Mouse (Mus musculus): ENCODE data around the gene Hsd11b2. TPM values are rescaled to one million over a fixed set of nuclear protein-coding genes. Genes with fewer than 3 reads are reported as not detected.

The Hsd11b2 gene
- polyA plus RNA-seq, 1 experiment, result 0.54 TPM

GRCm38 (mm10) chr8:105549506-105549905 is 31.0 kb downstream of the Hsd11b2 start:
- Histone ChIP-seq H3K4me3 (ENCODE audit: low read depth, low read length) (no peak overlapping the region), H3K9me3 (replicated peaks; ENCODE audit: control insufficient read depth, insufficient read depth, low read length, poor library complexity, severe bottlenecking) (no peaks in the 10 kb centered on the region), H3K36me3 (ENCODE audit: control insufficient read depth, insufficient read depth, low read length, poor library complexity, severe bottlenecking) (no peaks in the 10 kb centered on the region), H3K4me1 (ENCODE audit: control insufficient read depth, insufficient read depth, low read length) (no peaks in the 10 kb centered on the region), H3K27ac (ENCODE audit: insufficient read depth, low read length) (no peak overlapping the region), H3K27me3 (ENCODE audit: control insufficient read depth, insufficient read depth, low read length, poor library complexity, severe bottlenecking) (no peaks in the 10 kb centered on the region), H3K9ac (ENCODE audit: low read depth, poor library complexity, severe bottlenecking) (no peak overlapping the region)
- TF ChIP-seq POLR2A (IDR thresholded peaks at IDR 0.05; ENCODE audit: insufficient read depth, low read length) (no peak), CTCF (IDR thresholded peaks at IDR 0.05; ENCODE audit: low read depth, low read length) (no peak), EP300 (IDR thresholded peaks at IDR 0.05; ENCODE audit: insufficient read depth, low read depth, low read length) (no peak)

- no peaks in the 10 kb centered on the region for H3K36me3 ChIP-seq (ENCODE audit: control insufficient read depth, insufficient read depth, low read length, poor library complexity, severe bottlenecking)
- no peaks in the 10 kb centered on the region for H3K4me1 ChIP-seq (ENCODE audit: control insufficient read depth, insufficient read depth, low read length)
- no peak overlapping the region for H3K27ac ChIP-seq (ENCODE audit: insufficient read depth, low read length)
- no peak overlapping the region for H3K4me3 ChIP-seq (ENCODE audit: low read depth, low read length)
- H3K9ac ChIP-seq (ENCODE audit: low read depth, poor library complexity, severe bottlenecking), result no peak overlapping the region
- no peaks in the 10 kb centered on the region for H3K27me3 ChIP-seq (ENCODE audit: control insufficient read depth, insufficient read depth, low read length, poor library complexity, severe bottlenecking)
- TF ChIP-seq EP300 (IDR thresholded peaks at IDR 0.05; ENCODE audit: insufficient read depth, low read depth, low read length) (no peak), CTCF (IDR thresholded peaks at IDR 0.05; ENCODE audit: low read depth, low read length) (no peak), POLR2A (IDR thresholded peaks at IDR 0.05; ENCODE audit: insufficient read depth, low read length) (no peak)
- H3K9me3 ChIP-seq (replicated peaks; ENCODE audit: control insufficient read depth, insufficient read depth, low read length, poor library complexity, severe bottlenecking), result no peaks in the 10 kb centered on the region
Measured at GRCm38 (mm10) chr8:105550083-105550482, 31.5 kb downstream of the Hsd11b2 start.

GRCm38 (mm10) chr8:105552032-105552431 is 33.5 kb downstream of the Hsd11b2 start:
- TF ChIP-seq CTCF (IDR thresholded peaks at IDR 0.05; ENCODE audit: low read depth, low read length) (no peak), EP300 (IDR thresholded peaks at IDR 0.05; ENCODE audit: insufficient read depth, low read depth, low read length) (no peak), POLR2A (IDR thresholded peaks at IDR 0.05; ENCODE audit: insufficient read depth, low read length) (no peak)
- no peaks in the 10 kb centered on the region for H3K27me3 ChIP-seq (ENCODE audit: control insufficient read depth, insufficient read depth, low read length, poor library complexity, severe bottlenecking)
- no peak overlapping the region for H3K4me3 ChIP-seq (ENCODE audit: low read depth, low read length)
- no peak overlapping the region for H3K27ac ChIP-seq (ENCODE audit: insufficient read depth, low read length)
- H3K9me3 ChIP-seq (replicated peaks; ENCODE audit: control insufficient read depth, insufficient read depth, low read length, poor library complexity, severe bottlenecking), result no peaks in the 10 kb centered on the region
- no peaks in the 10 kb centered on the region for H3K36me3 ChIP-seq (ENCODE audit: control insufficient read depth, insufficient read depth, low read length, poor library complexity, severe bottlenecking)
- no peak overlapping the region for H3K9ac ChIP-seq (ENCODE audit: low read depth, poor library complexity, severe bottlenecking)
- H3K4me1 ChIP-seq (ENCODE audit: control insufficient read depth, insufficient read depth, low read length), result no peaks in the 10 kb centered on the region

- no peaks in the 10 kb centered on the region for H3K4me1 ChIP-seq (ENCODE audit: control insufficient read depth, insufficient read depth, low read length)
- no peak overlapping the region for H3K27ac ChIP-seq (ENCODE audit: insufficient read depth, low read length)
- H3K4me3 ChIP-seq (ENCODE audit: low read depth, low read length), result no peak overlapping the region
- no peak overlapping the region for H3K9ac ChIP-seq (ENCODE audit: low read depth, poor library complexity, severe bottlenecking)
- no peak for TF ChIP-seq EP300 (IDR thresholded peaks at IDR 0.05; ENCODE audit: insufficient read depth, low read depth, low read length)
- H3K9me3 ChIP-seq (replicated peaks; ENCODE audit: control insufficient read depth, insufficient read depth, low read length, poor library complexity, severe bottlenecking), result no peaks in the 10 kb centered on the region
- H3K27me3 ChIP-seq (ENCODE audit: control insufficient read depth, insufficient read depth, low read length, poor library complexity, severe bottlenecking), result no peaks in the 10 kb centered on the region
- H3K36me3 ChIP-seq (ENCODE audit: control insufficient read depth, insufficient read depth, low read length, poor library complexity, severe bottlenecking), result no peaks in the 10 kb centered on the region
Measured at GRCm38 (mm10) chr8:105552824-105553223, 34.3 kb downstream of the Hsd11b2 start.

- H3K9me3 ChIP-seq (replicated peaks; ENCODE audit: control insufficient read depth, insufficient read depth, low read length, poor library complexity, severe bottlenecking), result no peaks in the 10 kb centered on the region
- H3K27me3 ChIP-seq (ENCODE audit: control insufficient read depth, insufficient read depth, low read length, poor library complexity, severe bottlenecking), result no peaks in the 10 kb centered on the region
- no peak overlapping the region for H3K27ac ChIP-seq (ENCODE audit: insufficient read depth, low read length)
- no peak overlapping the region for H3K4me3 ChIP-seq (ENCODE audit: low read depth, low read length)
- no peaks in the 10 kb centered on the region for H3K4me1 ChIP-seq (ENCODE audit: control insufficient read depth, insufficient read depth, low read length)
- no peaks in the 10 kb centered on the region for H3K36me3 ChIP-seq (ENCODE audit: control insufficient read depth, insufficient read depth, low read length, poor library complexity, severe bottlenecking)
- no peak overlapping the region for H3K9ac ChIP-seq (ENCODE audit: low read depth, poor library complexity, severe bottlenecking)
- TF ChIP-seq CTCF (IDR thresholded peaks at IDR 0.05; ENCODE audit: low read depth, low read length), result peak; percentile 84
- TF ChIP-seq EP300 (IDR thresholded peaks at IDR 0.05; ENCODE audit: insufficient read depth, low read depth, low read length), result no peak
Measured at GRCm38 (mm10) chr8:105554087-105554486, 35.5 kb downstream of the Hsd11b2 start.

- no peak overlapping the region; the same call in 1 of the 2 replicates for H3K27ac ChIP-seq (ENCODE audit: insufficient read depth, low read length)
- H3K9ac ChIP-seq (ENCODE audit: low read depth, poor library complexity, severe bottlenecking), result no peak overlapping the region
- no peaks in the 10 kb centered on the region for H3K9me3 ChIP-seq (replicated peaks; ENCODE audit: control insufficient read depth, insufficient read depth, low read length, poor library complexity, severe bottlenecking)
- TF ChIP-seq POLR2A (IDR thresholded peaks at IDR 0.05; ENCODE audit: insufficient read depth, low read length) (no peak), EP300 (IDR thresholded peaks at IDR 0.05; ENCODE audit: insufficient read depth, low read depth, low read length) (0 out of 2 replicates have a peak, but pooled peaks have one; percentile 55)
- no peaks in the 10 kb centered on the region for H3K4me1 ChIP-seq (ENCODE audit: control insufficient read depth, insufficient read depth, low read length)
- no peak overlapping the region for H3K4me3 ChIP-seq (ENCODE audit: low read depth, low read length)
- H3K27me3 ChIP-seq (ENCODE audit: control insufficient read depth, insufficient read depth, low read length, poor library complexity, severe bottlenecking), result no peaks in the 10 kb centered on the region
- no peaks in the 10 kb centered on the region; the same call in 1 of the 2 replicates for H3K36me3 ChIP-seq (ENCODE audit: control insufficient read depth, insufficient read depth, low read length, poor library complexity, severe bottlenecking)
Measured at GRCm38 (mm10) chr8:105555230-105555629, 36.7 kb downstream of the Hsd11b2 start.

Data from ES-Bruce4 (cell line).